Mouse (Mus musculus) megakaryocyte, embryonic 14.5 days (primary cell): ENCODE measurements at regions not wholly inside any gene's neighbourhood (a gene's known extent, or its start where the extent isn't known, plus 50 kb on each side); places are given as distances from the start of the nearest gene placed in this dataset.

Experiments used
- FLI1 ChIP-seq: IDR thresholded peaks from 2 replicates; pipeline ENCODE4 v1.6.1; 2012; ENCODE audit warnings: low read length, inconsistent platforms, mixed read lengths
- GATA1 ChIP-seq: IDR thresholded peaks from 3 replicates; pipeline ENCODE4 v1.6.1; 2012; ENCODE audit warnings: mixed read lengths, low read length, inconsistent platforms, borderline replicate concordance

GRCm38 (mm10) chr3:38591531-38591930, 106.9 kb upstream of the Ankrd50 start:
- no peak for TF ChIP-seq GATA1
- TF ChIP-seq FLI1, result no peak
